Mouse (Mus musculus) embryo, embryonic 10 days (tissue): ENCODE data around the gene Polq.
"Not testable (repeated sequence)": the region's sequence is repeated elsewhere in the genome, so short reads cannot be mapped to it uniquely, and the experiment has no call there.

Experiments used
- DNase-seq: peaks from one replicate; pipeline ENCODE4 v3.0.0-alpha.2; 2015; ENCODE audit warnings: low spot score

The Polq gene

DNA sequence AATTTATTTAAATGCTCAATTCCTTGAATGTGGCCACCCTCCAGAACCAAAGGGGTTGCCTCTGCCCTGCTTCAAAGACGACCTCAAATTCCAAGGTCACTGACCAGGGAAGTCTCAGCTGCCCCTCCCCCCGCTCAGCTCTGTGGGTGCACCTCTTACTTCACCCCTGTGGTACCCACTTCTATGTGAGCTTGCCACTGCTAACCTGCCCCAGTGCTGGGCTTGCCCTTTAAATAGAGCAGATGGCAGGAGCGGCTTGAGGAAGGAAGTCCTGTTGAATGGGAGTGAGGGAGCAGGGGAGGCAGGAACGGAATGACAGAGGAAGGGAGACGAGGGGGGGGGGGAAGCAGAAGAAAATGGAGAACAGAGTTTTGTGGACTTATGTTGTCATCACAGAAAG, 97.2 kb downstream of the Polq start:
- no peak for DNase-seq

GRCm38 (mm10) chr16:37109285-37109684, 97.7 kb downstream of the Polq start:
- peak; percentile 86 for DNase-seq

- not testable (repeated sequence) for DNase-seq
Measured at GRCm38 (mm10) chr16:37125190-37125589, 113.6 kb downstream of the Polq start.
